Mouse (Mus musculus) gastrocnemius, postnatal 25 days (tissue): ENCODE results near the gene Prss21. TPM values are rescaled to one million over a fixed set of nuclear protein-coding genes. Genes with fewer than 3 reads are reported as not detected.
"Not testable (repeated sequence)": the region's sequence is repeated elsewhere in the genome, so short reads cannot be mapped to it uniquely, and the experiment has no call there.

ENCODE experiments used
- DNase-seq: peaks from one replicate; pipeline ENCODE4 v3.0.0; 2022
- microRNA-seq, 2 experiments: library from miRNA; unstranded; fragments of <30 nt; microRNA quantifications; one replicate each; pipeline ENCODE4 v1.2.0; 2021; ENCODE audit warnings: borderline replicate concordance in 2 of 2
- total RNA-seq, 2 experiments: library from RNA; stranded (reverse); gene quantifications; 1 replicate in 1 of 2; 2 replicates in 1 of 2; pipeline ENCODE4 v1.2.3; 2021

Prss21 gene
- total RNA-seq, 2 experiments from 2014 or later, result not detected

GRCm38 (mm10) chr17:23862926-23863325 lies 4.9 kb upstream of the Prss21 start:
- no peak for DNase-seq

- no peak for DNase-seq
Measured at GRCm38 (mm10) chr17:23868513-23868912, 657 bp downstream of the Prss21 start.

- DNase-seq, result no peak
Measured at GRCm38 (mm10) chr17:23873884-23874856, 6.3 kb downstream of the Prss21 start.

GRCm38 (mm10) chr17:23876741-23877140 lies 8.9 kb downstream of the Prss21 start:
- DNase-seq, result no peak

- DNase-seq, result no peak
Measured at GRCm38 (mm10) chr17:23877166-23877565, 9.3 kb downstream of the Prss21 start.

- not testable (repeated sequence) for DNase-seq
Measured at GRCm38 (mm10) chr17:23880576-23880975, 12.7 kb downstream of the Prss21 start, which contains the start of the genes Dcpp1 and Dcpp2. Dcpp1 (plus strand) TSS chr17:23880876. Dcpp2 (plus strand) TSS chr17:23880880.

- DNase-seq, result not testable (repeated sequence)
Measured at GRCm38 (mm10) chr17:23917158-23917557, 49.3 kb downstream of the Prss21 start, which contains the start of gene Dcpp3. Dcpp3 (plus strand) TSS chr17:23917458.

Small RNAs within 50 kb of the gene (microRNA-seq; reads per million reads assigned to microRNA genes)
- 0 to 0.53 reads per million in 2 experiments for gene Mir5125

Other genes with a start within 250 kb of the Prss21 start
- not detected for gene Mmp25, start 222.8 kb upstream of the Prss21 start, total RNA-seq
- not detected for gene Bicdl2, start 207.6 kb upstream of the Prss21 start, total RNA-seq
- gene Hcfc1r1, start 194.5 kb upstream of the Prss21 start, total RNA-seq, result 100 to 1,000 TPM; 123 to 156 TPM
- 10 to 100 TPM in 1 of 2 experiments, 1 to 10 TPM in 1; 9.3 to 10.8 TPM for gene Thoc6, start 194.2 kb upstream of the Prss21 start, total RNA-seq
- 10 to 100 TPM; 46.1 to 61.5 TPM for gene Tnfrsf12a, start 190.6 kb upstream of the Prss21 start, total RNA-seq
- not detected for gene Cldn6, start 188.8 kb upstream of the Prss21 start, total RNA-seq
- gene Cldn9, start 184.0 kb upstream of the Prss21 start, total RNA-seq, result under 1 TPM in 1 of 2 experiments, not detected in 1; 0.19 TPM
- gene 1520401A03Rik, start 145.3 kb upstream of the Prss21 start, total RNA-seq, result not detected
- under 1 TPM; 0.67 to 0.83 TPM for gene Pkmyt1, start 141.7 kb upstream of the Prss21 start, total RNA-seq
- 1 to 10 TPM; 4.4 to 5.2 TPM for gene Paqr4, start 127.2 kb upstream of the Prss21 start, total RNA-seq
- gene Kremen2, start 122.2 kb upstream of the Prss21 start, total RNA-seq, result not detected
- 10 to 100 TPM; 33.5 to 34.0 TPM for gene Flywch1, start 96.5 kb upstream of the Prss21 start, total RNA-seq
- under 1 TPM; 0.56 to 0.83 TPM for gene Flywch2, start 82.0 kb upstream of the Prss21 start, total RNA-seq
- gene Srrm2, start 77.5 kb upstream of the Prss21 start, total RNA-seq, result 100 to 1,000 TPM; 157 to 160 TPM
- 100 to 1,000 TPM; 237 to 267 TPM for gene Elob, start 38.9 kb upstream of the Prss21 start, total RNA-seq
- not detected for gene Prss33, start 32.0 kb upstream of the Prss21 start, total RNA-seq
- not detected for gene Prss32, start 24.2 kb upstream of the Prss21 start, total RNA-seq
- not detected for gene Prss41, start 23.9 kb upstream of the Prss21 start, total RNA-seq
- not detected for gene Dcpp1, start 12.8 kb downstream of the Prss21 start, total RNA-seq
- not detected for gene Dcpp2, start 12.8 kb downstream of the Prss21 start, total RNA-seq
- not detected for gene Dcpp3, start 49.4 kb downstream of the Prss21 start, total RNA-seq
- gene Sbp, start 73.6 kb downstream of the Prss21 start, total RNA-seq, result not detected
- gene Sbpl, start 87.2 kb downstream of the Prss21 start, total RNA-seq, result not detected
- gene Prss30, start 112.5 kb downstream of the Prss21 start, total RNA-seq, result not detected
- not detected for gene Prss22, start 130.0 kb downstream of the Prss21 start, total RNA-seq
- gene Prss27, start 170.1 kb downstream of the Prss21 start, total RNA-seq, result not detected
- gene Kctd5, start 205.4 kb downstream of the Prss21 start, total RNA-seq, result 1 to 10 TPM; 8.5 to 9.1 TPM